Mouse (Mus musculus) kidney, embryonic 16.5 days (tissue): ENCODE data around the gene Ccs. TPM values are rescaled to one million over a fixed set of nuclear protein-coding genes. Genes with fewer than 3 reads are reported as not detected.

Experiments used
- ATAC-seq: fragments of 200-750 bp; cut with Nextera tagmentation; 2 replicates; pipeline ENCODE4 v1.8.0; 2017; ENCODE audit warnings: moderate TSS enrichment; ENCODE audit not compliant: low FRiP score, low TSS enrichment
- H3K27ac ChIP-seq: fragments of 300-500 bp; sonication (generic); 2 replicates; pipeline ENCODE4 v1.5.1; 2014; ENCODE audit warnings: low read length
- H3K27me3 ChIP-seq: fragments of 300-500 bp; sonication (generic); 2 replicates; pipeline ENCODE4 v1.6.1; 2014; ENCODE audit warnings: low read length, control low read depth, mixed read lengths; ENCODE audit not compliant: insufficient read depth
- H3K36me3 ChIP-seq: fragments of 300-500 bp; sonication (generic); 2 replicates; pipeline ENCODE4 v1.6.1; 2014; ENCODE audit warnings: low read length, control low read depth, mixed read lengths; ENCODE audit not compliant: insufficient read depth
- H3K4me1 ChIP-seq: fragments of 300-500 bp; sonication (generic); 2 replicates; pipeline ENCODE4 v1.6.1; 2014; ENCODE audit warnings: low read length, control low read depth, mixed read lengths; ENCODE audit not compliant: insufficient read depth
- H3K4me2 ChIP-seq: fragments of 300-500 bp; sonication (generic); replicated peaks from 2 replicates; pipeline ENCODE4 v1.6.1; 2014; ENCODE audit warnings: low read depth, low read length
- H3K4me3 ChIP-seq: fragments of 300-500 bp; sonication (generic); 2 replicates; pipeline ENCODE4 v1.5.1; 2014; ENCODE audit warnings: mild to moderate bottlenecking, low read length
- H3K9ac ChIP-seq: fragments of 300-500 bp; sonication (generic); replicated peaks from 2 replicates; pipeline ENCODE4 v1.6.1; 2014; ENCODE audit warnings: low read length
- H3K9me3 ChIP-seq: fragments of 300-500 bp; sonication (generic); 2 replicates; pipeline ENCODE4 v1.6.1; 2016; ENCODE audit warnings: low read length, control low read depth
- WGBS: fragments of 180-500 bp; shearing (Covaris S2); extraction: QIAGEN DNeasy Blood & Tissue Kit; methylation state at CpG from one replicate; pipeline ENCODE4 v1.1.7; 2014; 5-methylcytosine and 5-hydroxymethylcytosine counted together
- polyA plus RNA-seq: library from polyadenylated mRNA; unstranded; fragments of >200 nt; fragmentation: Nextera tagmentation; extraction: Ambion mirVana; gene quantifications from 2 replicates; pipeline ENCODE4 v1.2.1, GENCODE M21; 2015

Gene Ccs
- polyA plus RNA-seq, 1 experiment from 2014 or later = 82.1 TPM

GRCm38 (mm10) chr19:4859081-4859480, 19.9 kb upstream of the Ccs start:
- ATAC-seq = no peak
- no peak overlapping the region for H3K27ac ChIP-seq
- H3K4me3 ChIP-seq = no peak overlapping the region
- no peaks in the 10 kb centered on the region for H3K36me3 ChIP-seq
- 66% methylated on average over 6 of the region's 6 CpGs for WGBS
- H3K9ac ChIP-seq = no peak overlapping the region
- no peaks in the 10 kb centered on the region for H3K27me3 ChIP-seq
- H3K4me1 ChIP-seq = peaks cover 4% of the 10 kb centered on the region; the same call in 1 of the 2 replicates
- H3K4me2 ChIP-seq = no peak overlapping the region
- no peaks in the 10 kb centered on the region for H3K9me3 ChIP-seq

DNA sequence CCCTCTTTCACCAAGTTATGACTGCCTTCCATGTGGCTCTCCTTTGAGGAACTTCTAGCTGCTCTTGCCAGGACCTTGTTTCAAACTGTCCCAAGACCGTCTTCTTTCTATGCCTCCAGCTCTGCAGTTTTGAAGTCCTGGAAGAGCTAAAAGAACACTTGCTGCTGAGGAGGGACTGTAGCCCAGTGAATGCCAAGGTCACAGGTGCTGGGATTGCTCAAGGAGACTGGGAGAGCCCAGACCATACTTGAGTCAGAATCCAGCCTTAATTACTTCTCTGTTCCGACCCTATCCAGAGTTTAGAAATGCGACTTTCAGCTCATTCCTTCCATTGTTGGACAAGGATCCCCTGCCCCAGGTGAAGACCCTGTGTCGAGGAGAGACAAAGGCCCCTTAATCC, 16.8 kb upstream of the Ccs start:
- Histone ChIP-seq H3K27me3 (no peaks in the 10 kb centered on the region), H3K9me3 (no peaks in the 10 kb centered on the region), H3K4me3 (peak overlapping the region; percentile 66; the same call in 1 of the 2 replicates), H3K4me2 (peak overlapping the region; percentile 96), H3K36me3 (no peaks in the 10 kb centered on the region), H3K4me1 (peaks cover 4% of the 10 kb centered on the region; the same call in 1 of the 2 replicates), H3K9ac (no peak overlapping the region), H3K27ac (no peak overlapping the region)
- WGBS = 82% methylated on average over 4 of the region's 4 CpGs
- ATAC-seq = no peak

- 0 out of 2 replicates have a peak overlapping the region, but pooled peaks have one; percentile 31 for H3K27ac ChIP-seq
Measured at GRCm38 (mm10) chr19:4855470-4855820, 16.3 kb upstream of the Ccs start.

GRCm38 (mm10) chr19:4854552-4855469, 15.7 kb upstream of the Ccs start, which contains the start of gene Ctsf:
Gene Ctsf (plus strand): TSS chr19:4855130.
- Histone ChIP-seq H3K9ac (peak within 1 kb of the TSS; percentile 78), H3K9me3 (no peaks in the 10 kb centered on the region), H3K4me3 (peak within 1 kb of the TSS; percentile 66), H3K27me3 (no peaks in the 10 kb centered on the region), H3K27ac (0 out of 2 replicates have a peak within 1 kb of the TSS, but pooled peaks have one; percentile 31), H3K36me3 (no peaks in the 10 kb centered on the region), H3K4me2 (peak within 1 kb of the TSS; percentile 96), H3K4me1 (peaks cover 4% of the 10 kb centered on the region; the same call in 1 of the 2 replicates)
- 4% methylated on average over 42 of the region's 45 CpGs for WGBS
- peak; percentile 93 for ATAC-seq

More at GRCm38 (mm10) chr19:4855470-4855820, 16.3 kb upstream of the Ccs start:
- peak; percentile 52; the same call in 1 of the 2 replicates for ATAC-seq
- peak overlapping the region; percentile 78 for H3K9ac ChIP-seq
- no peaks in the 10 kb centered on the region for H3K27me3 ChIP-seq
- H3K36me3 ChIP-seq = no peaks in the 10 kb centered on the region
- H3K4me1 ChIP-seq = peaks cover 4% of the 10 kb centered on the region; the same call in 1 of the 2 replicates
- peak overlapping the region; percentile 96 for H3K4me2 ChIP-seq
- no peaks in the 10 kb centered on the region for H3K9me3 ChIP-seq
- 2% methylated on average over 14 of the region's 14 CpGs for WGBS
- H3K4me3 ChIP-seq = peak overlapping the region; percentile 66

DNA sequence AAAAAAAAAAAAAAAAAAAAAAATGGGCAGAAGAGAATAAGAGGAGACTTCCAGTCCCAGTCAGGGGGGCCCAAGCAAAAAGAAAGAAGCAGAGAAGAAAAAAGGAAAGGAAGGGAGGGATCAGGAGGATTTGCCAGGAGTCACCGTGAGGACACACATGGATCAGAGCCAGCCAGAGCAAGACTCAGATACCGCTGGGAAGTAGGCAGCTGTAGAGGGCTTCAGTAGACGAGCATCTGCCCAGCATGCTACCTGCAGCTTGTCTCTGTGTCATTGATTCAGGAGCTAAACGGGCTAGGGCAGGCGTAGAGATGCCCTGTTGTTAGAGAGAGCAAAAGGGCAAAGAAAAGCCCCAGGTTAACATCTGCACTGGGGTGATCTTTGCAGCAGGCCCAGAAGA, 11.1 kb upstream of the Ccs start:
- ATAC-seq = no peak
- Histone ChIP-seq H3K9ac (no peak overlapping the region), H3K4me2 (no peak overlapping the region), H3K27me3 (no peaks in the 10 kb centered on the region; the same call in 1 of the 2 replicates), H3K4me1 (peaks cover 4% of the 10 kb centered on the region; the same call in 1 of the 2 replicates), H3K9me3 (no peaks in the 10 kb centered on the region), H3K4me3 (no peak overlapping the region), H3K36me3 (no peaks in the 10 kb centered on the region), H3K27ac (no peak overlapping the region)
- 57% methylated on average over 5 of the region's 5 CpGs for WGBS

DNA sequence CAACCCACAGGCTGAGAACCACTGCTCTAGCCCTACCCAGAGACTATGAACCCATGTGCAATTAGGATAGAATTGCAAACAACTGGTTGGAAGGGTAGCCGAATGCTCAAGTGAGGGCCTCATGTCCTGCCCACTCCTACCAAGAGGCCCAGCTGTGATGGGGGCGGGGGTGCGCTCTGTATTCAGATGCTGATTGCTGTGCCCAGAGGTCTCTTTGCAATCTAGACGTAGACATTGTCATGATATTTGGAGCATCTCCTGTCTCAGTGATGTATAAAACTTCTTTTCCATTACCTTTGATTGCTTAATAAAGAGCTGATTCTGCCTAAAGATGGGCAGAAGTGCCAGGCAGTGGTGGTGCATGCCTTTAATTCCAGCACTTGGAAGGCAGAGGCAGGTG, 10.7 kb upstream of the Ccs start:
- Histone ChIP-seq H3K4me1 (peaks cover 4% of the 10 kb centered on the region; the same call in 1 of the 2 replicates), H3K27me3 (no peaks in the 10 kb centered on the region; the same call in 1 of the 2 replicates), H3K27ac (no peak overlapping the region), H3K9ac (no peak overlapping the region), H3K9me3 (no peaks in the 10 kb centered on the region), H3K4me3 (no peak overlapping the region), H3K36me3 (no peaks in the 10 kb centered on the region), H3K4me2 (no peak overlapping the region)
- no peak for ATAC-seq
- WGBS = 47% methylated on average over 4 of the region's 4 CpGs

GRCm38 (mm10) chr19:4847490-4847889, 8.4 kb upstream of the Ccs start:
- no peaks in the 10 kb centered on the region for H3K36me3 ChIP-seq
- no peaks in the 10 kb centered on the region for H3K4me1 ChIP-seq
- no peak overlapping the region for H3K27ac ChIP-seq
- 34% methylated on average over 7 of the region's 7 CpGs for WGBS
- no peaks in the 10 kb centered on the region; the same call in 1 of the 2 replicates for H3K27me3 ChIP-seq
- no peak overlapping the region for H3K9ac ChIP-seq
- ATAC-seq = no peak
- no peak overlapping the region for H3K4me2 ChIP-seq
- no peaks in the 10 kb centered on the region for H3K9me3 ChIP-seq
- no peak overlapping the region for H3K4me3 ChIP-seq

DNA sequence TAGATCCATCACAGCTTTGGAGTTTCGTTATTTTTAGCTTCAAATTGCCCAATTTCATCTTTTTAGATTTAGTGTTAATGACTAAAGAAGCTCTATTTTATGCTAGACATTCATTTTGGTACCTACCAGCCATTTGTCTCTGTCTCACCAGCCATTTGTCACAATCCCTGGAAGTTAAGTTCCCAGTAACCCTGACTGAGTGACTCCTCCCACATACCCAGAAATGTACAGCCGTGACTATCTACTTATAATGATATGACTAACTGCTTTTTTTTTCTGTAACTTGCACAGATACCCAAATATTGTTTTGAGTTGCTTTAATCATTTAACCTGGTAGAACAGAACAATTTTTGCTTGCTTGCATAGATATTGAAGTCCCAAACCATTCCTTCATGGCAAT, 6.7 kb upstream of the Ccs start:
- Histone ChIP-seq H3K36me3 (no peaks in the 10 kb centered on the region), H3K27me3 (peaks cover 11% of the 10 kb centered on the region; the same call in 1 of the 2 replicates), H3K9me3 (no peaks in the 10 kb centered on the region), H3K27ac (no peak overlapping the region), H3K4me2 (no peak overlapping the region), H3K4me1 (no peaks in the 10 kb centered on the region), H3K9ac (no peak overlapping the region), H3K4me3 (no peak overlapping the region)
- WGBS = 58% methylated on average over 2 of the region's 2 CpGs
- ATAC-seq = no peak

DNA sequence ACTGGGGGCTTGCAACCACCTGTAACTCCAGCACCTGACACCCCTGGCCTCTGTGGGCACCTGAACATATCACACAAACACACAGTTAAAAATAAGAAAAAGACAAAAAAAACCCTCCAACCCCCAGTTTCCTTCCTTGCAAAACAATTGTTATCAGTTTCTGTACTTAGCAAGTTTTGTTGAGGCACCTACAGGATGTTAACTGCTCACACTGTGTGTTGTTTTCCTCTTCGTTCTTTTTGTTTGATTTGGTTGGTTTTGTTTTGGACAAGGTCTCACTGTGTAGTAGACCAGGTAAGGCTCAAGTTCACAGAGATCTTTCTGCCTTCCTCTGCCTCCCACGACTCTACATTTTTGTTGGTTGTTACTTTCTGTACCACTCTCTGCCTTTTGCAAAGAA, 3.5 kb upstream of the Ccs start:
- Histone ChIP-seq H3K9me3 (no peaks in the 10 kb centered on the region), H3K27me3 (peaks cover 22% of the 10 kb centered on the region), H3K9ac (no peak overlapping the region), H3K27ac (no peak overlapping the region), H3K4me1 (peaks cover 14% of the 10 kb centered on the region), H3K4me2 (no peak overlapping the region), H3K4me3 (no peak overlapping the region), H3K36me3 (no peaks in the 10 kb centered on the region)
- WGBS = 70% methylated on average over 2 of the region's 2 CpGs
- ATAC-seq = no peak

- 80% methylated on average over 9 of the region's 9 CpGs for WGBS
- Histone ChIP-seq H3K27me3 (peaks cover 22% of the 10 kb centered on the region), H3K9ac (no peak overlapping the region), H3K27ac (no peak overlapping the region), H3K4me3 (no peak overlapping the region), H3K4me1 (peaks cover 14% of the 10 kb centered on the region), H3K36me3 (no peaks in the 10 kb centered on the region), H3K9me3 (no peaks in the 10 kb centered on the region), H3K4me2 (no peak overlapping the region)
- ATAC-seq = no peak
Measured at GRCm38 (mm10) chr19:4840848-4841247, 1.7 kb upstream of the Ccs start.
